Mouse (Mus musculus) thymus, postnatal 25 days (tissue): ENCODE data around the gene Rfx2.

ENCODE experiments used
- DNase-seq: peaks from one replicate; pipeline ENCODE4 v3.0.0; 2022

Gene Rfx2

DNA sequence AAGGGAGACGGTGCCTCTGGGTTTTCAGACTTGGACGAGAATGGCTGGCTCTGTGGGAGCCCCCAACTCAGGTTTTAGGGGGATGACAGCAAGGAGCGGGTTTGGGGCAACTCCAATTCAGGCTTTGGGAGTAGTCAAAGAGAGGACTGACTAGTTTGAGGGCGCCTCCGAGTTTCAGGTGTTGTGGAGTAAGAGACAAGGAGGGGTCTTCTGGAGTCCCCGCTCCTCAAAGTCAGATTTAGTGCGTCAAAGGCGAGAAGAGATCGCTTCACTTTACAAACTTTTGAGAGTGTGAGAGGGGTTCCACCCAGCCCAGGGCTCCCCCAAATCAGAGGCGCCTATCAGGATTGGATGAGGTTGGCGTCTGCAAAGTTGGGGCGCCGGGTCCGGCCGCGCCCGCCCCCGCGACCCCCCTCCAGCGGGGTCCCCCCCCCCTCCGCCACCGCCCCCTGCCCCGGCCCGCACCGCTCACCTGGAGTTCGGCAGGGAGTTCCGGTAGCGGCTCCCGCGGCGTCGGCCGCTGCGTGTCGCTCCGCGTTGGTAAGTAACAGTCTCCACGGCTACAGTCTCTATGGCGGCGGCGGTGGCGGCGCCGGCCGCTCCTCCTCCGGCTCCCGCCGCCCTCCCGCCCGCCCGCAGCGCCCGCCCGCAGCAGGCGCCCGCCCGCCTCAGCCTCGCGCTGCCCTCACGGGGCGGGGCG is at the start of gene Rfx2:
TSS of gene Rfx2 (minus strand) at position 603 of the 700 bp plus-strand sequence.
- no peak for DNase-seq

GRCm38 (mm10) chr17:56877426-56877825 is 46.6 kb upstream of the Rfx2 start:
- DNase-seq = no peak

GRCm38 (mm10) chr17:56876981-56877380 is 46.2 kb upstream of the Rfx2 start:
- DNase-seq = no peak

DNA sequence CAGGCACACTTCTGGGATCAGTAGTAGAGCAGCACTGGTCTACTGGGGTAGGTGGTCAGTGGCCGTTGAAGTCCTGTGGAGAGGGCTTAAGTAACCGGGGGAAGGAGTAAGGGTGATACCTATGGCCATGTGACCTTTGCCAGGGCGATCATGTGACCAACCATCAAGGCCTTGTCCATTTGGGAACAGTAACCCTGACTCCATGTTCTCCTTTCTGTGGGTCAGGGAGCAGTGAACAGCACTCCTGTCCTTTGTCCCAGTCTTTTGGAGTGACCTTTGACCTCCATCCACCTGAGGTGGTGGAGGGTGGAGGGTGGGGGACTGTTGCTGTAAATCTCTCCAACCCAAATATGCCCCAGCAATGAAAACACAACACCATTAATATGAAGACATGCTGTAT is 45.7 kb upstream of the Rfx2 start:
- no peak for DNase-seq

DNA sequence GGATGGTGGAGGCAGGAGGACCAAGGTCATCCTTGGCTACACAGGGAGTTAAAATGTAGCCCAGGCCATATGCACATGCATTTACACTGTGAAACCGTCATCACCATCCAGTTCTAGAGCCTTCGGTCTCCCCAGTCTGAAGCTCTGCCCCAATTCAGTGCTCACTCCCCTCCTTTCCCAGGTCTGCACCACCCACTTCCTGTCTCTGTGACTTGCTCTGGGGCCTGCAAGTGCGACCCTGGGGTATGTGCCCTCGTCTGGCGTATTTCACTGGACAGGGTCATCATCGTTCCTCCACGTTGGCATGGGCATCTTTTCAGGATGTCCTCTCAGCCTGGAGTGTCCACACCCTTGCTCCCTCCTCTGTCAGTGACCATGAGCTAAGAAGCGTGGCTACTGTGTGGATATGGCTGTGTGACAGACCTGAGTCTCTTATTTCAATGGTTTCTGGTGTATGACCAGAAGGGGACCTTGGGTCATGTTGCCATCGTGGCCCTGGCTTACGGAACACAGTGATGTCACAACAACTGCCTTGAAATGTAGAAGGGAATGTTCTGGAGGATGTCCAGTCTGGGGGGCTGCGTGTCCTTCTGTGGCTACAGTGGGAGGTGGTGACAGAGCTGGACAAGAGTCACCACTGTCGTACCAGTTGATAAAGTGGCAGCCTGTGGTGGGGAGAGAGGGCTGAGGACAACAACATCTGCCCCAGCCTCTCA is 44.3 kb upstream of the Rfx2 start, which contains the start of gene 1700061G19Rik:
TSS of gene 1700061G19Rik (plus strand) at position 542 of the 716 bp plus-strand sequence.
- peak; percentile 48 for DNase-seq

DNA sequence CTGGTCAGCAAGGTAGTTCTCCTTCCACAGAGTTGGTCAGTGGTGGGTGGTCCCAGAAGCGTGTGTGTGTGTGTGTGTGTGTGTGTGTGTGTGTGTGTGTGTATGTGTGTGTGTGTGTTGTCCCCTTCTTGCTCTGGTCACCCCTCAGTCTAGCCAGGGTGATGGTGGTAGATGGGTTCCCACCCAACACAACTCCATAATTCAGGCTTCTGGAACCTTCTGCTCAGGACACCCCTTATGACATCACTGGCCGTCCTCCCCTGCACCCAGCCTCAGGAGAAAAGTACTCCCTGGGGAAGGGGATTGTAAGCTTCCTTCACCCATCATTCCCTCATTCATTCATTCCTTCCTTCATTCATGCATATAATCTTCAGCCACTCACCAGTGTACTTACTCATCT is 43.4 kb upstream of the Rfx2 start, which contains the start of gene Acsbg2:
TSS of gene Acsbg2 (minus strand) at position 211 of the 400 bp plus-strand sequence.
- no peak for DNase-seq

DNA sequence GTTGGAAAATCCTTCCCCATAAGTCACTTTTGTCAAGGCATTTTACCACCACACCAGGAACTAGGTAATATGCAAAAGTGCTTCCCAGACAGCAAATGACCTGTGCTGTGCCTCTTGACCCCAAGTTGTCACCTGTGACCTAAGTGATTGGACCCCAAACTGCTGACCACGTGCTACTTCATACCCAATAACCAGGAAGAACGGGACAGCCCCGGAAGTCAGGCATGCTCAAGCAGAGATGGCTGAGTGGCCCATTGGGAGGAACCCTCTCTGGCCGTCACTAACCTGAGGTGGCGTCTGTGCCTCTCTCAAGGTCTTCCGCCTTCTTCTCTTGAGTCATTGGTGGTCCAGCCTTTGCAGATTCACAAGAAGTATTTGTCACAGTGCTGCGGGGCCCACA is 41.7 kb upstream of the Rfx2 start:
- DNase-seq = no peak

- no peak for DNase-seq
Measured at GRCm38 (mm10) chr17:56871767-56872166, 41.0 kb upstream of the Rfx2 start.

DNA sequence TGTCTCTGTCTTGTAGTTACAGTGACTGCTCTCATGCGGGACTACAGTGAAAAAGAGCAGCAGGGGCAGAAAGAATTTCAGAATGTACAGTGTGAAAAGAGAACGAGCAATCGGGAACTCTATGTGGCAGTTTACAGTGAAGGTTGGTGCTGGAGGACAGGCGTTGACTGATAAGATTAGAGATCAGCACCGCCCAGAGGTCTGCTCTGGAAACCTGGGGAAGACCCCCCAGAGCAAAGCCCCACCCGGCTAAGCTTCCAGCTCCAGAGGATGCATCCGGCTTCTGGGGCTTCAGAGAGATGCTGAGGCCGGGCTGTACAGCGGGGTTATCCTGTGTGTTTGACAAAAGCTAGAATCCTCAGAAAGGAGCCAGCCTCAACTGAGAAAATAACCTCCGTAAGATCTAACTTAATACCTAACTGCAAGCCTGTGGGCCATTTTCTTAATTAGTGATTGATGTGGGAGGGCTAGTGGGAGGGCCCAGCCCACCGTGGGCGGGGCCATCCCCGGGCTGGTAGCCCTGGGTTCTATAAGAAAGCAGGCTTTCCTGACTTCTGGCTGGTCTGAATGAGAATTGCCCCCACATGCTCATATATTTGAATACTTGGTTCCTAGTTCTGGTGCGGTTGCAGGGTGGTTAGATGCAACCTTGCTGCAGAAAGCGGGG is 39.6 kb upstream of the Rfx2 start:
- DNase-seq = no peak

DNA sequence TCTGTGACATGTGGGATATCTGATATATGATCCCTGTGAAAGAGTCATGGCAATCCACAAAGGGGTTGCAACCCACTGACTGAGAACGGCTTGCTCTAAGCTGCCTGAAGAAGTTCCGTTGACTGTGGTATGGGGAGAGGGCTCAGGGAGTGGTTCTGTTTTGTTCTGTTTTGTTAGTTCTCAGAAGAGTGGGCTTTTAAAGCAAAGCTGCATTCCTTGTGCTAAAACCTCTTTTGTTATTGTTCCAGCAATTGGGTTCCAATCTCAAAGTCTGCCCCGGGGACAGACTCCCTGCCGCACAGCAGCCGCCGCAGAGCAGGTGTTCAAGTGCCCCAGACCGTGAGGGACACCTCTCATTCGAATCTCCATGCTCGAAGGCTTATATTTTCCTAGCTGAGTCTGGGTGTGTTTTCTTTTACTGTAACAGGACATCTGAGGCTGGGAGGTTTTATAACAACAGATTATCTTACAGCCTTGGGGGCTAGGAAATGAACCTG is 38.7 kb upstream of the Rfx2 start:
- no peak for DNase-seq

- DNase-seq = no peak
Measured at GRCm38 (mm10) chr17:56866071-56866470, 35.3 kb upstream of the Rfx2 start.

DNA sequence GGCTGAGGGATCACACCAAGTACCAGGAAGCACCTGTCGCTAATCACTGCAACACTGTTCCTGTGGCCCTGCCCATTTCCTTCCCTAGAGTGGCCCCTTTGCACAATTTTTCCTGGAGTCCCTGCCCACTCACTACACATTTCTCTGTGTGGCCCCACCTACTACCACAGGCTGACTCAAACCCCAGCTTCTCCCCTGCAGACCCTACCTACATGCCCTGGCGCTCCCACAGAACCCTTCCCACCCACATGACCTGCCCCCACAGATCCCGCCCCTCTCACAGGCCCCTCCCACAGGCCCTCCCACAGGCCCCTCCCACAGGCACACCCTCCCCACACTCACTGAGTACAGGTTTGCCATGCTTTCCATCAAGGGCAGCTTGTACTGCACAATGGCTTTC is 30.4 kb upstream of the Rfx2 start:
- peak; percentile 35 for DNase-seq

DNA sequence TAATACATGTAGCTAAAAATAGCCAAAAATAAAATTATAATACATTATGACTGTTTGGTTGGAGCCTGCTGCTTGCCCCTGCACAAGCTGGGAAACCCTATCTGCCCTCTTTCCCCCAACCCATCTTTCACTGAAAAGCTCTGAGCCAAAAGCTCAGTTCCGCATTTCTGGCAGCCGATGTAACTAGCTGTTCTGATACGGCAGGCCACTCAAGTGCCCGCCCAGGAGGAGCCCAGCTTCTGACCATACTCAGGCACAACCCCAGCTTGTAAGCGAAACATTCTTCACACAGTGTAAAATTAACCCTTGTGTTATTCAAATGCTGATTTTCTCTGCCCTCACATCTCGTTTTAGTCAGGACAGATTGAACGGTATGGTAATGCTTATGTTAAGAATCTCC is 28.1 kb upstream of the Rfx2 start:
- no peak for DNase-seq

DNA sequence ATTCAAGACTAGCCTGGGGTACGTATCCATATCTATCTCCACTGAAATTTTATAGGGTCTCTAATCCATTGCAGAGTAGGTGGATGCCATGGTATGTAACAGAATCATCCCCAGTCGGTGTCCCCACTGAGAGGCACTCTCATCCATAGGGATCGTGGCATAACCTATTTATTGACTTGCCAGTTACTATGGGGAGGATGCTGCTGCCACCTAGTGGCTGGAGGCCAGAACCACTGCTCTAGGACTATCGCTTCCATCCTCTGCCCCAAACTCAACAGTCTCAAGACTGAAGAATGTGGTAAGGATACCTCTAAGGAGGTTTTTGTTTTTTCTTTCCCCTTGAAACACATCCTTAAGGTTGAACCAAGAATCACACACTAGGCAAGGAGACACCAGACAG is 27.4 kb upstream of the Rfx2 start:
- peak; percentile 77 for DNase-seq

DNA sequence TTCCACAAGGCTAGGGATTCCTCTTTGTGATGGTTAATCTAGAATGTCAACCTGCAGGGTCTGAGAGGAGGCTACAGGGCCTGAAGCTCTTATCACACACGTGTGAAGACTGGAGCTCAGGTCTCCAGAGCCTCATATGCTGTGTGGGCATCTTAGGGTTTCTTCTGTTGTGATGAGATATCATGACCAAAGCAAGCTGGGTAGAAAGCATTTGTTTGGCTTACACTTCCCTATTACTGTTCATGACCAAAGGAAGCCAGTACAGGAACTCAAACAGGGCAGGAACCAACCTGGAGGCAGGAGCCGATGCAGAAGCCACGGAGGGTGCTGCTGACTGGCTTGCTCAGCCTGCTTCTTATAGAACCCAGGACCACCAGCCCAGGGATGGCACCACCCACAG is 24.6 kb upstream of the Rfx2 start:
- DNase-seq = no peak

DNA sequence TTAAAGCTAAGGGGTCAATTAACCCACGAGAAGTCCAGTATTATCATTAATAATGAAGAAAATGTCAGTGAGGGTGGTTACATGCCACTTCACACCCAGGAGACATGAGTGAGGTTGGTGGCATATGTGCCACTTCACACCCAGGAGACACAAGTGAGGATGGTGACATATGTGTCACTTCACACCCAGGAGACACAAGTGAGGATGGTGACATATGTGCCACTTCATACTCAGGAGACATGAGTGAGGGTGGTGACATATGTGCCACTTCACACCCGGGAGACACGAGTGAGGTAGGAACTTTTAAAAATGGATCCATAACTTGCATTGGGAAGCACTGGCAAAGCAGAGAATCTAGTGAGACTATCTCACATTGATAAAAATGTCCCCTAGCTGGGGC is 20.4 kb upstream of the Rfx2 start:
- no peak for DNase-seq

GRCm38 (mm10) chr17:56849710-56850109 is 18.9 kb upstream of the Rfx2 start:
- DNase-seq = no peak

- DNase-seq = no peak
Measured at GRCm38 (mm10) chr17:56848785-56849184, 18.0 kb upstream of the Rfx2 start.

DNA sequence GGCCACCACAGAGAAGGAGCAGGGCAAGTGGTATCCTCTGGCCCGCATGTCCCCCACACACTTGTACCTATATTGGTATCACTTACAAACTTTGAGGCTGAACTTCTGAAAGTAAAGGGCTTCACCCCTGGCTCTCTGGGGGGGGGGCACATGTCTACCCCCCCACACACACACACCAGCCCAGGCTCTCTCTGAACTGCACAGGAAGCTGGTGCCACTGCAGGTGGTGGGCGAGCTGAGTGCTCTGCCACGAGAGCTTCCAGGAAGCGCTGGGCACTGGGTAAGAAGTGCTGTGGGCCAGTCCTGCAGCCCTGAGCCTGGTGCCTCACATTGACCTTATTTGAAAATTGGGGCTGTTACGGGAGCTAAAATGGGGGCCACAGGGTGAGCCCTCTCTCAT is 12.9 kb upstream of the Rfx2 start:
- peak; percentile 69 for DNase-seq

DNA sequence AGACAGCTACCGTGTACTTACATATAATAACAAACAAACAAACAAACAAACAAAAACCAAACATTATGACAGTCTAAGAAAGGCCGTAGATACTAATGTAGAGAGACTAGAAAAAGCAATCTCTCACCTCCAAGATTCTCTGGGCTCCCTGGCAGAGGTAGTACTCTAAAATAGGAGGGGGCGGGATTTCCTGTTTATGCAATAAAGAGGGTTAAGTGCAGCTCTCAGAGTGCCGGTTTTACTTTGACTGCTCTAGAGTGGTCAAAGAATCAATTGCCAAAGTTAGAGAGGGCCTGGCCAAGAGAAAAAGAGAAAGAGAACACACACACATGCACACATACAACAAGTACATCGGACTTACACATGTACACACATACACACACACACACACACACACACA is 11.4 kb upstream of the Rfx2 start:
- no peak for DNase-seq

- no peak for DNase-seq
Measured at GRCm38 (mm10) chr17:56840524-56840923, 9.7 kb upstream of the Rfx2 start.

GRCm38 (mm10) chr17:56836336-56836735 is 5.5 kb upstream of the Rfx2 start:
- no peak for DNase-seq

DNA sequence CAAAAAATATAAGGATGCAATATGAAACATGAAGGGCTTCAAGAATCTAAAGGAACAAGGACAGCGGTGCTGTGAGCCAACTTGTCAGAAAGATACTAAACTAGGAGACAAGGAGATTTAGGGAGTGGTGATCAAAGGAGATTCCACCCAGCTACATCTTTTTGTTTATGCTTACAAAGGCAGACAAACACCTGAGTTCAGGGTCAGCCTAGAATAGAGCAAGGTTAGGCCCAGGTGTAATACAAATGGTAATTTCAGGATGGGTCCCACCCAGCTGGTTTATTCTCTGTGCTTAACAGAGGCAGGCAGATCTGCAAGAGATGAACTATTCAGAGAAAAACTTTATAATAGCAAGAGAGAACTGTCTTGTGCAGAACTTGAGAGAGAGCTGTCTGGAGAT is 2.6 kb upstream of the Rfx2 start:
- DNase-seq = no peak

DNA sequence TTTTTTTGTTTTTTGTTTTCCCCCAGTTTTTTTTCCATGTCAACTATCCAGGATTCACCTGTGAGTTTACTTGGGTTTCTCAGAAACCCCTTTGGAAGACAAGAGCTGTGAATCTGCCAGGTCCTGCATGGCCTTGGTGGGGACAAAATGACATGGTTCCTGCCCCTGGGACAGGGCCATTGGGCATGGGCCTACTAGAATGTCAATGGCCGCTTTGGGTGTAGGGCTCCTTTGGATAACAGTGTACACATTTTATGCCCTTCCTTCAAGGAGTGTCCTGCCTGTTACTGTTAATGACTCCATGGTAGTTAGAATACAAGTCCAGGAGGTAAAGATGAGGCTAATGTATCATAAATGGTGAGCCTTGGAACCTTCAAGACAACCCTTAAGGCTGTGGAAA is 2.1 kb upstream of the Rfx2 start:
- DNase-seq = no peak
